Mouse (Mus musculus) forebrain, embryonic 15.5 days (tissue): Measurements from ENCODE around the gene Trub1. TPM values are rescaled to one million over a fixed set of nuclear protein-coding genes. Genes with fewer than 3 reads are reported as not detected.
A peak's percentile ranks its signal among the peaks of the same experiment; 100 is the strongest.

Experiments
- ATAC-seq: fragments of 200-750 bp; cut with Nextera tagmentation; replicated peaks from 2 replicates; pipeline ENCODE4 v1.8.0; 2017; ENCODE audit warnings: mild to moderate bottlenecking, moderate TSS enrichment, moderate library complexity
- H3K27ac ChIP-seq: fragments of 300-500 bp; sonication (generic); replicated peaks from 2 replicates; pipeline ENCODE4 v1.5.1; 2015; ENCODE audit warnings: mild to moderate bottlenecking, inconsistent platforms
- H3K27me3 ChIP-seq: fragments of 300-500 bp; sonication (generic); 2 replicates; pipeline ENCODE4 v1.6.1; 2015; ENCODE audit warnings: inconsistent platforms
- H3K36me3 ChIP-seq: fragments of 300-500 bp; sonication (generic); 2 replicates; pipeline ENCODE4 v1.6.1; 2015; ENCODE audit warnings: mild to moderate bottlenecking, inconsistent platforms
- H3K4me1 ChIP-seq: fragments of 300-500 bp; sonication (generic); 2 replicates; pipeline ENCODE4 v1.6.1; 2015; ENCODE audit warnings: inconsistent platforms
- H3K4me2 ChIP-seq: fragments of 300-500 bp; sonication (generic); replicated peaks from 2 replicates; pipeline ENCODE4 v1.6.1; 2015; ENCODE audit warnings: mild to moderate bottlenecking, inconsistent platforms
- H3K4me3 ChIP-seq: fragments of 300-500 bp; sonication (generic); 2 replicates; pipeline ENCODE4 v1.5.1; 2015; ENCODE audit warnings: mild to moderate bottlenecking, inconsistent platforms
- H3K9ac ChIP-seq: fragments of 300-500 bp; sonication (generic); replicated peaks from 2 replicates; pipeline ENCODE4 v1.6.1; 2015; ENCODE audit warnings: mild to moderate bottlenecking, inconsistent platforms
- H3K9me3 ChIP-seq: fragments of 300-500 bp; sonication (generic); 2 replicates; pipeline ENCODE4 v1.6.1; 2016; ENCODE audit warnings: inconsistent platforms
- WGBS: fragments of 180-500 bp; shearing (Covaris S2); methylation state at CpG from one replicate; pipeline ENCODE4 v1.1.7; 2015; ENCODE audit warnings: mixed read lengths; 5-methylcytosine and 5-hydroxymethylcytosine counted together
- polyA plus RNA-seq: library from polyadenylated mRNA; unstranded; fragments of >200 nt; fragmentation: Nextera tagmentation; extraction: Ambion mirVana; gene quantifications from 2 replicates; pipeline ENCODE4 v1.2.1, GENCODE M21; 2015

The Trub1 gene
- polyA plus RNA-seq, 1 experiment from 2014 or later = 16.3 TPM

DNA sequence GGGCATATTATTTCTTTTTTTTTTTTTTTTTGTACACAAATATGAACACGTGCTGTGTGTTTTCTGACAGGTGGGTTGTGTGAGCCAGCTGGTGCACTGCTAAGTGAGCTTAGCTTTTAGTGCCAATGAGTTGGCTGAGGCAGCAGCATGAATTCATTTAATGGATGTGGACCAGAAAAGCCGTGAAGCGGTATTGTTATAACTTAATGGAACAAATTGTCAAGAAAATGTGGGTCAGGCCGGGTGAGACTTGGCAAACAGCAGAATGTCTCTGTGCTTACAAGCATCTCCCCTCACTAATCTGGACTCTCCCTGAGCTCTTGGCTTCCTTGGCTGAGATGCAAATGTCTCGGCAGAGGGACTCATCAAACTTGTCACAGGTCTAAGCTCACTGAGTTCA lies 7.7 kb upstream of the Trub1 start:
- Histone ChIP-seq H3K4me2 (no peak overlapping the region), H3K9ac (no peak overlapping the region), H3K27ac (no peak overlapping the region), H3K36me3 (no peaks in the 10 kb centered on the region), H3K27me3 (no peaks in the 10 kb centered on the region; the same call in 1 of the 2 replicates), H3K9me3 (no peaks in the 10 kb centered on the region), H3K4me3 (no peak overlapping the region), H3K4me1 (peaks cover 8% of the 10 kb centered on the region; the same call in 1 of the 2 replicates)
- 14% methylated on average over 5 of the region's 5 CpGs for WGBS
- peak; percentile 83 for ATAC-seq

DNA sequence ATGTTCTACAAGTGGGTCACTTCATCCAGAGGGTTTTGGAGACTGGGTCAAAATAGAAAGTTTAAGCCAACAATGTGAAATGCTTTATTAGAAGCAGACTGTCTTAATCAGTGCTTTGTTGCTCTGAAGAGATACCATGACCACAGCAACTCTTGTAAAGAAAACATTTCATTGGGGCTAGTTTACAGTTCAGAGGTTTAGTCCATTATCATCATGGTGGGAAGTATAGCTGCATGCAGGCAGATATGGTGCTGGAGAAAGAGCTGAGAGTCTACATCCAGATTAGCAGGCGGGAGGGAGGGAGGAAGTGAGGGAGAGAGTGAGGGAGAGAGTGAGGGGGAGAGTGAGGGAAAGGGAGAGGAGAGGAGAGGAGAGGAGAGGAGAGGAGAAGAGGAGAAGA lies 1.9 kb upstream of the Trub1 start:
- WGBS = 72% methylated on average over 1 of the region's 1 CpGs
- H3K36me3 ChIP-seq = no peaks in the 10 kb centered on the region
- H3K9me3 ChIP-seq = no peaks in the 10 kb centered on the region
- H3K4me2 ChIP-seq = no peak overlapping the region
- no peak overlapping the region for H3K27ac ChIP-seq
- peaks cover 19% of the 10 kb centered on the region for H3K4me1 ChIP-seq
- H3K4me3 ChIP-seq = no peak overlapping the region
- H3K27me3 ChIP-seq = no peaks in the 10 kb centered on the region; the same call in 1 of the 2 replicates
- no peak overlapping the region for H3K9ac ChIP-seq
- no peak for ATAC-seq

DNA sequence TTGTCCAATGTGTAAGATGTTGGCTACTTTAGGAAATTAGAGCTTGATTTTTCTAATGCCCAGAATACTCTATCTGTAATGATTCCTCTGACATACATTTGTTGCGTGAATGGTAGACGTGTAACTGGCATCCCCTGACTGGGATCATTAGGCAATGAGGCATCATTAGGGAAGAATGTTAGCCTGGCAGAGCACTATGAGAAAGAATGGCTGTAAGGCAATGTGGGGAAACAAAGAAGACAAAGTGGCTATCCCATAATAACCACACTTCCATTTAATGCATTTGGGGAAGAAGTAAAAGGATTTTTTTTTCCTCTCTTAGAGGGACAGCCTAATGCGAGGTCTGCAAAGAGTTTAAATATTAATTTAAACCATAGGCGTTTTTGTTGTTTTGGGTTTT lies 950 bp upstream of the Trub1 start:
- no peak overlapping the region for H3K4me2 ChIP-seq
- H3K9me3 ChIP-seq = no peaks in the 10 kb centered on the region
- no peaks in the 10 kb centered on the region for H3K36me3 ChIP-seq
- H3K4me1 ChIP-seq = peaks cover 19% of the 10 kb centered on the region
- WGBS = 25% methylated on average over 4 of the region's 4 CpGs
- H3K27me3 ChIP-seq = no peaks in the 10 kb centered on the region; the same call in 1 of the 2 replicates
- H3K4me3 ChIP-seq = no peak overlapping the region
- H3K27ac ChIP-seq = no peak overlapping the region
- H3K9ac ChIP-seq = no peak overlapping the region
- no peak for ATAC-seq

DNA sequence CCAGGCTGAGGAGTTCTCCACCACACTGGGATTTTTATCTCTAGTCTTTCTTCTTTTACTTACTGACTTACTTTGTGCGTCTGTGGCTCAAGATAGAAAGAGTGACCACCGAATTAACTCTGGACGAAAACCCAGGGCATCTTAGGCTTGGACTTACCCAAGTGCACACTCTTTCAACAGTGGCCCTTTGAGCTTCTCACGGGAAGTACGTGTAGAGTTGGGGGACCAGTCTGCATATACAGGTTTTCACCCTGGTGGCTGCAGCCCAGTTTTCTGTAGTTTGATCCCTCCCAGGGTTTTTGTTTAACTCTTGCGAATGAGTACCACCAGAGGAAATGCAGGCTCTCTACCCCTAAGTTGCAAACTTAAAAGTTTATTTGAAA lies 497 bp downstream of the Trub1 start:
- H3K4me3 ChIP-seq = peak overlapping the region; percentile 78
- peak overlapping the region; percentile 61 for H3K4me2 ChIP-seq
- no peaks in the 10 kb centered on the region for H3K27me3 ChIP-seq
- peak overlapping the region; percentile 74 for H3K9ac ChIP-seq
- 8% methylated on average over 6 of the region's 6 CpGs for WGBS
- no peaks in the 10 kb centered on the region for H3K9me3 ChIP-seq
- H3K27ac ChIP-seq = 0 out of 2 replicates have a peak overlapping the region, but pooled peaks have one; percentile 50
- peaks cover 19% of the 10 kb centered on the region for H3K4me1 ChIP-seq
- no peaks in the 10 kb centered on the region for H3K36me3 ChIP-seq
- ATAC-seq = 0 out of 2 replicates have a peak, but pooled peaks have one; percentile 3

DNA sequence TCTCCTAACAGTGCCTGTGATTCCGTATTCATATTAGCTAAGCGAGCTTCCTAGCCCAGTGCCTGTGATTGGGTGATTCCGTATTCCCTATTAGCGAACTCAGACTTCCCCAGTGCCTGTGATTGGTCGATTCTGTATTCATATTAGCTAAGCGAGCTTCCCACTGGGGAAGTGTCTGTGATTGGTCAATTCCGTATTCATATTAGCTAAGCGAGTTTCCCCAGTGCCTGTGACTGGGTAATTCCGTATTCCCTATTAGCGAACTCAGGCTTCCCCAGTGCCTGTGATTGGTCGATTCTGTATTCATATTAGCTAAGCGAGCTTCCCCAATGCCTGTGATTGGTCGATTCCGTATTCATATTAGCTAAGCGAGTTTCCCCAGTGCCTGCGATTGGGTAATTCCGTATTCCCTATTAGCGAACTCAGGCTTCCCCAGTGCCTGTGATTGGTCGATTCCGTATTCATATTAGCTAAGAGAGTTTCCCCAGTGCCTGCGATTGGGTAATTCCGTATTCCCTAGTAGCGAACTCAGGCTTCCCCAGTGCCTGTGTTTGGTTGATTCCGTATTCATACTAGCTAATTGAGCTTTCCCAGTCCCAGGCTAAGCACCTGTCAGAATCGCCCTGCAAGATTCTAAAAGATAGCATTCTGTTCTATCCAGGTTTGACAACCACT lies 2.7 kb downstream of the Trub1 start:
- H3K36me3 ChIP-seq = peaks cover 5% of the 10 kb centered on the region; the same call in 1 of the 2 replicates
- WGBS = 95% methylated on average over 25 of the region's 25 CpGs
- no peak for ATAC-seq
- no peak overlapping the region for H3K4me3 ChIP-seq
- H3K4me1 ChIP-seq = peaks cover 19% of the 10 kb centered on the region
- H3K9ac ChIP-seq = no peak overlapping the region
- H3K4me2 ChIP-seq = no peak overlapping the region
- no peaks in the 10 kb centered on the region for H3K27me3 ChIP-seq
- no peak overlapping the region for H3K27ac ChIP-seq
- H3K9me3 ChIP-seq = no peaks in the 10 kb centered on the region

DNA sequence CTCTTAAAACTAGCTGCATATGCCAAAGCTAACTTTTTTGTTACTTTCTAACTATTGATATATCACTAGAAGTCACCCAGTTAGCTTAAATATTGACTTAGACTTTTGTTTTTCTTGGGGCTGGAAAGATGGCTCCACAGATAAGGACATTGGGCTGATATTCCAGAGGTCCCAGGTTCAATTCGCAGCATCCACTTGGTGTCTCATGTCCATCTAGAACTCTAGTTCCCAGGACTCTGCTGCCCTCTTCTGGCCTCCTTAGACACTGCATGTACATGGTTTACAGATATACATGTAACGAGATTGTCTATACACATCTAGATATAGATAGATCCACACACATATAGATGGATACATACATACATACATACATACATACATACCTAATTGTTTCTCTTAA lies 4.4 kb downstream of the Trub1 start:
- Histone ChIP-seq H3K27me3 (no peaks in the 10 kb centered on the region), H3K27ac (no peak overlapping the region), H3K4me2 (no peak overlapping the region), H3K9me3 (no peaks in the 10 kb centered on the region), H3K4me3 (no peak overlapping the region), H3K36me3 (peaks cover 5% of the 10 kb centered on the region; the same call in 1 of the 2 replicates), H3K4me1 (peaks cover 18% of the 10 kb centered on the region), H3K9ac (no peak overlapping the region)
- no peak for ATAC-seq
- 79% methylated on average over 2 of the region's 2 CpGs for WGBS

DNA sequence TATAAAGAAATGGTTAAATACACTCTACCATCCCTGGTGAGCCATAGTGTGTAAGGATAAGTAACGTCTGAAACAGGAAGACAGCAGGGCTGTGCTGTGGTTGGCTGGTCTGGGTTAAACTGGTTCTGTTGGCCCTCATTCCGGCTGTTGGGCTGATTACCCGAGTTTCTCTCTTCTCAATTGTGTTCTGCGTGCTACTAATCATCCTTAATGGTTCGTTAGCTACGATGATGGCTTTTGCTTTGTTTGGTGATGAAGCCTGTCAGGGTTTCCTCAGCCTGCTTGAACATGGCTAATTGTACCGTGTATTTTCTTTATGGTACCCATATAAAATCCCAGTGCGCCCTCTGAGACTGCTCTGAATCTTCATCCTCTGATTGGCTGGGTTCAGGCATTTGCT lies 11.0 kb downstream of the Trub1 start:
- Histone ChIP-seq H3K9ac (no peak overlapping the region), H3K4me3 (no peak overlapping the region), H3K4me1 (peaks cover 5% of the 10 kb centered on the region), H3K36me3 (peaks cover 3% of the 10 kb centered on the region; the same call in 1 of the 2 replicates), H3K27me3 (no peaks in the 10 kb centered on the region), H3K9me3 (no peaks in the 10 kb centered on the region), H3K4me2 (no peak overlapping the region), H3K27ac (no peak overlapping the region)
- 15% methylated on average over 8 of the region's 8 CpGs for WGBS
- ATAC-seq = no peak

DNA sequence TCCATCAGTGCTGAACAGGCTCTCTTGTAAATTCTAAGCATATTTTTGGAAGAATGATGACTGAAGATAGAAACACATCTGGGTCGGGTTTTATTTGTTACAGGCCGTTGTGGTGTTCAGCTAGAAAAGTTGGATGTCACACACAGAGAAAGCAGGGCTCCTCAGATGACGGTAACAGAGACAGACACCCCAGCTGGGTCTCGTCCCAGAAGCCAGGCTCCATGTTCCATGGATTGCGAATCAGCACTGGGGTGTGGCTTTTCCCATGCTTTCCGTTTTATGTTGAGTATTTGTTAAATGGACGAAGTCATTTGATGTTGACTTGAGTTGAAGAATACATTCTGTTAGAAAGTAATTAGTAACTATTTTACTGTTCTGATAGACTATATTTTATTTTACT lies 13.0 kb downstream of the Trub1 start:
- WGBS = 95% methylated on average over 7 of the region's 7 CpGs
- H3K9me3 ChIP-seq = no peaks in the 10 kb centered on the region
- H3K4me3 ChIP-seq = no peak overlapping the region
- no peaks in the 10 kb centered on the region for H3K27me3 ChIP-seq
- no peak overlapping the region for H3K4me2 ChIP-seq
- H3K36me3 ChIP-seq = no peaks in the 10 kb centered on the region
- ATAC-seq = no peak
- H3K27ac ChIP-seq = no peak overlapping the region
- no peak overlapping the region for H3K9ac ChIP-seq
- peaks cover 5% of the 10 kb centered on the region for H3K4me1 ChIP-seq

DNA sequence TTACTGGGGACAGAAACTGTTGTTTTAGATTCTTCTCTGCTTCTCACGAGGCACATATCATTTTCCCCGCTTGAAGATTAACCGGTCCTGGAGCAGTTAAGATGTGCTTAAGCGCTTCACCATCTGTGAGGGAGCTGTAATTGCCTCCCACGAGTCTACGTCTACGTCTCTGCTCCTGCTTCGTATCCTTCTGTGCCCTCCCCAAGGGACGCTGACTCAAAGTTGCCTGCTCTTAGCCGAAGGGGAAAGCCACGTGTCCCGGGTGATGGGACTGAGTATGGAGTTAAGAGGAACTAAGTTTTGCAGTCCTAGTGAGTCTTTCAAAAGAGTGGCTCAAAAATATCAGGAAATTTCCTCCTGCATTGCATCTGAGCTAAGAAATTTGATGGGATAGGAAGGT lies 18.3 kb downstream of the Trub1 start:
- Histone ChIP-seq H3K4me2 (no peak overlapping the region), H3K4me3 (no peak overlapping the region), H3K27ac (no peak overlapping the region), H3K9me3 (no peaks in the 10 kb centered on the region), H3K9ac (no peak overlapping the region), H3K4me1 (peaks cover 13% of the 10 kb centered on the region; the same call in 1 of the 2 replicates), H3K36me3 (no peaks in the 10 kb centered on the region), H3K27me3 (no peaks in the 10 kb centered on the region)
- 85% methylated on average over 12 of the region's 12 CpGs for WGBS
- ATAC-seq = no peak

DNA sequence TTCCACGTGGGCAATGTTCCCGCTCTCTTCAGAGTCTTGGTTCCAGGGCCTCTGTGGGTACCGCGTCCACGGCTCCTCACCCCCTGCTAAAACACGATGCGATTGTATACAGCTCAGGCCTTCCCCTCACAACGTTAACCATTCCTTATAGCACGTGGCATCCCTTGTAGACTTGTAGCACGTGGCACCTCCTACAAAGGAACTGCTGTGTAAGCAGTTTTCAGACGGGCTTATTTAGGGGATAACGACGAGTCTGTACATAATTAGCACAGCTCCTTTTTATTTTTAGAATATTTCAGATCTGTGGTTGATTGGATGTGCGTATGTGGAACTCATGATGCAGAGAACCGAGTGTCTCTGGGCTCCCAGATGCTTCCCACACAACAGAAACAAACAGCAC lies 19.5 kb downstream of the Trub1 start:
- Histone ChIP-seq H3K9ac (no peak overlapping the region), H3K27ac (peak overlapping the region; percentile 58; the same call in 1 of the 2 replicates), H3K27me3 (no peaks in the 10 kb centered on the region), H3K4me3 (no peak overlapping the region), H3K36me3 (no peaks in the 10 kb centered on the region), H3K9me3 (no peaks in the 10 kb centered on the region), H3K4me1 (peaks cover 13% of the 10 kb centered on the region; the same call in 1 of the 2 replicates), H3K4me2 (no peak overlapping the region)
- ATAC-seq = peak; percentile 65
- 47% methylated on average over 15 of the region's 15 CpGs for WGBS

DNA sequence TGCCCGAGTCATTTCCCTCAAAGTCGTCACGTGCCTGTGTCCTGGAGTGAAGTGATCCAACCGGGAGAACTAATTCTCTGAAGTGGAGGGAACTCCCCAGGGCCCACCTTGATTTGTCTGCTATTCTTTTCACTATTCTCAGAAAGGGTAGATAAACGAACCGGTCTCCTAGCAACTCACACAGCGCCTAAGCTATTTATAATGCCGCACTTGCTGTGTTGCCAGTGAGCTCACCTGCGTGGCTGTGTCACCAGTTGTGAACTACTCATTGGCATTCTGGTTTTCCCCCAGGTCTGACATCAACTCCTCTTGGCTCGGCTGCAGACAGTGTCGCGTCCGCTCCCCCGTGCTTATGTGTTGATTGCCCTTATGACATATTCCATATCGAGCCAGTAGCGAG lies 20.6 kb downstream of the Trub1 start:
- WGBS = 50% methylated on average over 16 of the region's 16 CpGs
- H3K27ac ChIP-seq = 0 out of 2 replicates have a peak overlapping the region, but pooled peaks have one; percentile 58
- peak; percentile 49 for ATAC-seq

DNA sequence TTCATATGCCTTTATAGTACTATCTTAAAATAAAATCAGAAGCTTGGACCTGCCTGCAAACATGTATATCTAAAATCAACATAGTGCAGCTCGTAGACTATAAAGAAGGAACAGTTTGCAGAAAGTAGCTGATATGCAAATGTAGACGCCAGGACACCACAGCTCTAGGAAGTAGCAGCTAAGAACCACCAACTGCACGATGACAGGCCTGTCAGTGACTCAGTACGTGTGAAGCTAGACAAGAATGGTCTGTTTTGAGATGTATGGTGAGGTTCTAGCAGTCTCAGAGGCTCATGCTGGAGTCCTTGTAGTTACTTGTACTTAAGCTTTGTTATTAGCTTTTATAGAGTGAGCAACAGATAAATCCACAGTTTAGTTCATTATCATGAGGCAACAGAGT lies 22.6 kb downstream of the Trub1 start:
- H3K9me3 ChIP-seq = no peaks in the 10 kb centered on the region
- no peak overlapping the region for H3K9ac ChIP-seq
- peaks cover 13% of the 10 kb centered on the region; the same call in 1 of the 2 replicates for H3K4me1 ChIP-seq
- ATAC-seq = no peak
- H3K4me2 ChIP-seq = no peak overlapping the region
- H3K36me3 ChIP-seq = no peaks in the 10 kb centered on the region
- 72% methylated on average over 4 of the region's 4 CpGs for WGBS
- no peak overlapping the region for H3K27ac ChIP-seq
- H3K27me3 ChIP-seq = no peaks in the 10 kb centered on the region
- no peak overlapping the region for H3K4me3 ChIP-seq

More for the DNA sequence above, 20.6 kb downstream of the Trub1 start:
- Histone ChIP-seq H3K9ac (no peak overlapping the region), H3K4me2 (no peak overlapping the region), H3K4me1 (peaks cover 13% of the 10 kb centered on the region; the same call in 1 of the 2 replicates), H3K36me3 (no peaks in the 10 kb centered on the region), H3K27me3 (no peaks in the 10 kb centered on the region), H3K9me3 (no peaks in the 10 kb centered on the region), H3K4me3 (no peak overlapping the region)

DNA sequence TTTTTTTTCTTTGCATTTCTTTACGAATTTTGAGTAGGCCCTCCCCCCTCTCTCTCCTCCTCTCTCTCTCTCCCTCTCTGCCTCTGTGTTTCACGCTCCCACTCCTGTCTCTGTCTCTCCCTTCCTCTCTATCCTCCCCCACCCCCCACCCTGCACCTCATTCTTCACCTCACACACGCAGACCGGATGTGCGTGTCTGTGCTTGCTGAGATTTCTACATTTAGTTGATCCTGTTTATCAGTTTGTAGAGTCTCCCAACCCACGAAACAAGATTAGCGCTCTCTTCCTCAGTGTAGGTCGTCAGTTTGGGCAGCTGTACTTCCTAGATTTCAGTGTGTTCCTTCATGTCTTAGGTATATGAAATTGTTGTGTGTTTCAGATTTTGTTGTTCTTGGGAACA lies 24.6 kb downstream of the Trub1 start:
- Histone ChIP-seq H3K27me3 (no peaks in the 10 kb centered on the region), H3K9me3 (no peaks in the 10 kb centered on the region), H3K4me2 (no peak overlapping the region), H3K36me3 (no peaks in the 10 kb centered on the region), H3K4me1 (peaks cover 13% of the 10 kb centered on the region; the same call in 1 of the 2 replicates), H3K27ac (no peak overlapping the region), H3K4me3 (no peak overlapping the region), H3K9ac (no peak overlapping the region)
- 71% methylated on average over 8 of the region's 8 CpGs for WGBS
- ATAC-seq = no peak
